Mouse (Mus musculus) E14TG2a.4 (cell line): ENCODE results near the gene Lce1e.

Source experiments
- CTCF ChIP-seq: conservative IDR thresholded peaks from 2 replicates; pipeline ENCODE4 v1.5.1; 2014; ENCODE audit warnings: low read length
- NANOG ChIP-seq: IDR thresholded peaks from 2 replicates; pipeline ENCODE4 v1.6.1; 2014; ENCODE audit warnings: borderline replicate concordance, low read length, mixed read lengths
- POU5F1 ChIP-seq: IDR thresholded peaks from 2 replicates; pipeline ENCODE4 v1.6.1; 2014; ENCODE audit warnings: low read length, borderline replicate concordance

DNA sequence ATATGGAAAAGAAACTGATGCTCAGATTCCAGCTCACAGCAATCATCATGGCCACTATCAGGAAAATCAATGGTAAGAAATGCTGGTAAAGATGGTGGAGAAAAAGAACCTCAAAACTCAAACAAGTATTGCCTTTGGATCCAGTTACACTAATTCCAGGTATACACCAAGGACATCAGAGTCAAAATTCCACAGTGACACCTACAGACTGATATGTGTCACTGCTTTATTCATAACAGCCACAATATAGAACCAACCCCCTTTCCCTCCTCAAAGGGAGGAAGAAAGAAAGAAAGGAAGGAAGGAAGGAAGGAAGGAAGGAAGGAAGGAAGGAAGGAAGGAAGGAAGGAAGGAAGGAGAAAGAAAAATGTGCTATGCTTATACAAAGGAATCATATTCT lies 6.2 kb upstream of the Lce1e start:
- peak; percentile 22; the same call in 1 of the 2 replicates for TF ChIP-seq CTCF
- no peak for TF ChIP-seq POU5F1
- TF ChIP-seq NANOG: no peak
